Mouse (Mus musculus): ENCODE results near the gene Erich6. TPM values are rescaled to one million over a fixed set of nuclear protein-coding genes. Genes with fewer than 3 reads are reported as not detected.
"Not testable (repeated sequence)": the region's sequence is repeated elsewhere in the genome, so short reads cannot be mapped to it uniquely, and the experiment has no call there.

Erich6 gene
- polyA plus RNA-seq, 1 experiment from 2014 or later, result 0.11 TPM

DNA sequence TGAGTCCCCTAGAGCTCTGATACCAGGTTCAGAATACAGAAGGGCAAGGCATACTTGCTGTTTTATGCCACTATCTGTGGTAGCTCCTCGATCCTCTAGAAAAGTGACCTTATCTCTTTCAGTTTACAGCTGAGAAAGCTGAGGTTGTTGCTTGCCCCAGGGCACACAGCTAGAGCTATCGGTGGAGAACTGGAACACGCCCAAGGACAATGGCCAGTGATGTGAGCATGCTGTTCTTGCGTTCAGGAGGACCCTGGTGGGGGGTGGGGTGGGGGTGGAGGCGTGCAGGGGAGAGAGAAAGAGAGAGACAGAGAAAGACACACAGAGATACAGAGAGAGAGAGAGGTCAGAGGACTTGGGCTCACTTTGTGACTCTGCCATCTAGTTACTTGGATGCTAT is 27.0 kb downstream of the Erich6 start:
- ATAC-seq (replicated peaks; ENCODE audit: low FRiP score, low TSS enrichment, low read depth), result no peak
- Histone ChIP-seq H3K27me3 (replicated peaks; ENCODE audit: control insufficient read depth, insufficient read depth, low read length) (no peaks in the 10 kb centered on the region), H3K4me1 (replicated peaks; ENCODE audit: control insufficient read depth, insufficient read depth, low read length) (no peaks in the 10 kb centered on the region), H3K9me3 (ENCODE audit: control insufficient read depth, low read length) (no peaks in the 10 kb centered on the region), H3K27ac (ENCODE audit: low read depth) (no peak overlapping the region), H3K4me2 (ENCODE audit: low read length) (no peak overlapping the region), H3K36me3 (ENCODE audit: control insufficient read depth, insufficient read depth, low read length) (no peaks in the 10 kb centered on the region), H3K4me3 (ENCODE audit: low read depth, low read length) (no peak overlapping the region), H3K9ac (ENCODE audit: low read length) (no peak overlapping the region)
- 72% methylated on average over 5 of the region's 5 CpGs for WGBS
- peak; percentile 36 for DNase-seq (ENCODE audit: low spot score)

DNA sequence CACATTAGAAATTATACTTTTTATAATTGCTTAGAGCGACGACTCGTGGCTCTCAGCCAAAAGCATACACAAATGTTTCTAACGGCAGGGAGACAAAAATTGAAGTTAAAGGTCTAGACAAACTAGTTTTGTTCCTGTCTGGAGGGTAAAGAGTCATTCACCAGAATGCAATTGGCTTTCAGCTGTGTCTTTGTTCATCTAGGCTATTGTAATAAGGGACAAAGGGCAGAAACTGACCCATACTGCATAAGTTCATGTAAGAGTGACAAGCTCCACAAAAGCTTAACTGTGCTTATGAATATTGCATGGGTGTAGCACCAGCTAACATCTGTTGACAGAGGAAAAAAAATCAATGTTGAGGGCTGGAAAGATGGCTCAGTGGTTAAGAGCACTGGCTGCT is 28.5 kb downstream of the Erich6 start:
- no peaks in the 10 kb centered on the region for H3K36me3 ChIP-seq (ENCODE audit: control insufficient read depth, insufficient read depth, low read length)
- DNase-seq (ENCODE audit: low spot score), result peak; percentile 18
- H3K9ac ChIP-seq (ENCODE audit: low read length), result no peak overlapping the region
- no peak overlapping the region for H3K27ac ChIP-seq (ENCODE audit: low read depth)
- no peaks in the 10 kb centered on the region for H3K27me3 ChIP-seq (replicated peaks; ENCODE audit: control insufficient read depth, insufficient read depth, low read length)
- H3K4me2 ChIP-seq (ENCODE audit: low read length), result no peak overlapping the region
- H3K9me3 ChIP-seq (ENCODE audit: control insufficient read depth, low read length), result no peaks in the 10 kb centered on the region
- WGBS, result 83% methylated on average over 4 of the region's 4 CpGs
- no peaks in the 10 kb centered on the region for H3K4me1 ChIP-seq (replicated peaks; ENCODE audit: control insufficient read depth, insufficient read depth, low read length)
- no peak overlapping the region for H3K4me3 ChIP-seq (ENCODE audit: low read depth, low read length)
- no peak for ATAC-seq (replicated peaks; ENCODE audit: low FRiP score, low TSS enrichment, low read depth)

- no peaks in the 10 kb centered on the region for H3K27me3 ChIP-seq (replicated peaks; ENCODE audit: control insufficient read depth, insufficient read depth, low read length)
- H3K9ac ChIP-seq (ENCODE audit: low read length), result no peak overlapping the region
- DNase-seq (ENCODE audit: low spot score), result no peak
- H3K4me2 ChIP-seq (ENCODE audit: low read length), result no peak overlapping the region
- no peak overlapping the region for H3K4me3 ChIP-seq (ENCODE audit: low read depth, low read length)
- H3K4me1 ChIP-seq (replicated peaks; ENCODE audit: control insufficient read depth, insufficient read depth, low read length), result no peaks in the 10 kb centered on the region
- H3K27ac ChIP-seq (ENCODE audit: low read depth), result no peak overlapping the region
- H3K36me3 ChIP-seq (ENCODE audit: control insufficient read depth, insufficient read depth, low read length), result peaks cover 34% of the 10 kb centered on the region
- ATAC-seq (replicated peaks; ENCODE audit: low FRiP score, low TSS enrichment, low read depth), result no peak
- 39% methylated on average over 5 of the region's 5 CpGs for WGBS
- H3K9me3 ChIP-seq (ENCODE audit: control insufficient read depth, low read length), result 0 out of 2 replicates have a peak, but pooled peaks cover 1% of the 10 kb centered on the region
These were observed 43.4 kb downstream of the Erich6 start for GRCm38 (mm10) chr3:58593623-58594022.

DNA sequence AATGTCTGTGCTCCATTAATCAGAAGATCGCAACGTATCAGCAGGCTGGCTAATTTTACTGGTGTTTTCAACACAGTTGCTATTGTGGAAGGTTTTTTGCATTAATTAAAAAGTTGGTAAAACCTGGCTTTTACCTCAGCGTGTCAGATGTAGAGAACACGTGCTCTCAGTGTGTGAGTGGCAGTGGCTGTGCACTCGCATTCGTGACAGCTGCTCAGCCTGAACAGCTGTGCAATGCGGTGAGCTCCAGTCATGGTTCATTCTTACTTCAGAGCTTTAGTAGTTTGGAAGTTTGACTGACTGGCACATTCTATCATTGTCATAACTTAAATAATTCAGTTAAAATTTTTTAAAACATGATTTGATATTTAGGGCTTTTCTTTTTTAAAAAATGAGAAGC is 44.3 kb downstream of the Erich6 start:
- not testable (repeated sequence) for H3K4me1 ChIP-seq (replicated peaks; ENCODE audit: control insufficient read depth, insufficient read depth, low read length); H3K9me3 ChIP-seq (ENCODE audit: control insufficient read depth, low read length); DNase-seq (ENCODE audit: low spot score); H3K27ac ChIP-seq (ENCODE audit: low read depth); H3K4me2 ChIP-seq (ENCODE audit: low read length); H3K4me3 ChIP-seq (ENCODE audit: low read depth, low read length); ATAC-seq (replicated peaks; ENCODE audit: low FRiP score, low TSS enrichment, low read depth); H3K27me3 ChIP-seq (replicated peaks; ENCODE audit: control insufficient read depth, insufficient read depth, low read length); H3K9ac ChIP-seq (ENCODE audit: low read length)
- peaks cover 43% of the 10 kb centered on the region for H3K36me3 ChIP-seq (ENCODE audit: control insufficient read depth, insufficient read depth, low read length)
- WGBS, result 76% methylated on average over 7 of the region's 7 CpGs

GRCm38 (mm10) chr3:58590544-58590943 is 46.5 kb downstream of the Erich6 start:
- H3K27me3 ChIP-seq (replicated peaks; ENCODE audit: control insufficient read depth, insufficient read depth, low read length); H3K9me3 ChIP-seq (ENCODE audit: control insufficient read depth, low read length); H3K27ac ChIP-seq (ENCODE audit: low read depth); DNase-seq (ENCODE audit: low spot score); ATAC-seq (replicated peaks; ENCODE audit: low FRiP score, low TSS enrichment, low read depth); H3K4me1 ChIP-seq (replicated peaks; ENCODE audit: control insufficient read depth, insufficient read depth, low read length); H3K4me2 ChIP-seq (ENCODE audit: low read length); H3K9ac ChIP-seq (ENCODE audit: low read length); H3K4me3 ChIP-seq (ENCODE audit: low read depth, low read length): not testable (repeated sequence)
- whole genome bisulfite sequencing, result 85% methylated on average over 4 of the region's 4 CpGs
- H3K36me3 ChIP-seq (ENCODE audit: control insufficient read depth, insufficient read depth, low read length), result peaks cover 62% of the 10 kb centered on the region

DNA sequence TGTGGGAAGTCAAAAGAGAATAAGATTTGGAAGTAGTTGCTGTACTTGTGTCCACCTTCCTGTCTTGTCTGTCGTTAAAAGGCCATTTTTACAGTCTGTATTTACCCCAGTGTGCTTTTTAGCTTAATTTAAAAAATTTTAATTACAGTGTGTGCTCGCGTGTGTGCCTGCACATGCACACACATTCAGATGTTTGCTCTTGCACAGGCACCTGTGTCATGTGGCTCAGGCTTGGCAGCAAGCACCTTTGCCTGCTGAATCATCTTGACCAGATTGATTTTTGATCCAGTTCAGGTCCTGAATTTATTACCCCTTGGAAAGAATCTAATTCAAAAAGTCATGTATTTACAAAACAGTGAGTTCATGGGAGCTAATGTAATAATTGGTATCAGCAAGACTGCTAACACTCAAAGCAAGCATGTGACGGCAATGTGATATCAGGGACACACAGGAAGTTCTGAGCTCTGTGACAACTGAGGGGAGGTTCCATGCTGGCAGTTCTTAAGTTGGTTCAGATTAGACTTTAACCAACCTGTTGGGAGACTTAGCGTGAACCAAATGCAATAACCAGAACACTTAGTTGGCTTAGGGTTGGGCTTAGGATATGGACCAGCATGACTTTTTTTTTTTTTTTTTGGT is 54.1 kb downstream of the Erich6 start:
- Histone ChIP-seq H3K27me3 (replicated peaks; ENCODE audit: control insufficient read depth, insufficient read depth, low read length) (no peaks in the 10 kb centered on the region), H3K9me3 (ENCODE audit: control insufficient read depth, low read length) (no peaks in the 10 kb centered on the region), H3K4me1 (replicated peaks; ENCODE audit: control insufficient read depth, insufficient read depth, low read length) (peaks cover 9% of the 10 kb centered on the region; the same call in 1 of the 2 replicates), H3K4me3 (ENCODE audit: low read depth, low read length) (no peak overlapping the region), H3K9ac (ENCODE audit: low read length) (no peak overlapping the region), H3K36me3 (ENCODE audit: control insufficient read depth, insufficient read depth, low read length) (peaks cover 27% of the 10 kb centered on the region), H3K27ac (ENCODE audit: low read depth) (no peak overlapping the region), H3K4me2 (ENCODE audit: low read length) (no peak overlapping the region)
- ATAC-seq (replicated peaks; ENCODE audit: low FRiP score, low TSS enrichment, low read depth) (no peak), DNase-seq (ENCODE audit: low spot score) (no peak)
- WGBS, result 88% methylated on average over 5 of the region's 5 CpGs

- H3K27ac ChIP-seq (ENCODE audit: low read depth), result no peak overlapping the region
- H3K4me1 ChIP-seq (replicated peaks; ENCODE audit: control insufficient read depth, insufficient read depth, low read length), result peaks cover 13% of the 10 kb centered on the region; the same call in 1 of the 2 replicates
- no peaks in the 10 kb centered on the region for H3K27me3 ChIP-seq (replicated peaks; ENCODE audit: control insufficient read depth, insufficient read depth, low read length)
- no peak overlapping the region for H3K4me3 ChIP-seq (ENCODE audit: low read depth, low read length)
- 79% methylated on average over 5 of the region's 5 CpGs for WGBS
- peaks cover 21% of the 10 kb centered on the region for H3K36me3 ChIP-seq (ENCODE audit: control insufficient read depth, insufficient read depth, low read length)
- no peak for DNase-seq (ENCODE audit: low spot score)
- no peaks in the 10 kb centered on the region for H3K9me3 ChIP-seq (ENCODE audit: control insufficient read depth, low read length)
- no peak overlapping the region for H3K4me2 ChIP-seq (ENCODE audit: low read length)
- H3K9ac ChIP-seq (ENCODE audit: low read length), result no peak overlapping the region
- ATAC-seq (replicated peaks; ENCODE audit: low FRiP score, low TSS enrichment, low read depth), result no peak
These were observed 54.7 kb downstream of the Erich6 start for GRCm38 (mm10) chr3:58582297-58582696.

DNA sequence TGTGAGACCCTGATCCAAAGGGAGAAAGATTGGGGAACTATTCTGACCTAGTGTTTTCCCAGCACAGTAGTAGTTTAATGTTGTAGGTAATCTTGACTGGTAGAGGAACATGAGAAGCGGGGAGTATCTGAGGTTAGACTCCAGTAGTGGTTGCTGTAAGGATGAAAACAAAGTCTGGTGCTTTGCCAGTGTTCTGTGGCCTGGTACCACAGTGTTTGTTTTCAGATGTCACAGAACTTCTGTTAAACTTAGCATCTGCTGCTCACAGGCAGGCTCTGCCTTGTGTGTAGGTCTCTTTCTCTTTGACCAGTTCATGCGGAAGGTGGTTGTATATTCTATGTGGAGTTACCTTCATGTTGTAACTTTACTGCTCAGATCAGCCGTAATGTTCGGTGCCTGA is 55.5 kb downstream of the Erich6 start:
- Histone ChIP-seq H3K27me3 (replicated peaks; ENCODE audit: control insufficient read depth, insufficient read depth, low read length) (no peaks in the 10 kb centered on the region), H3K4me3 (ENCODE audit: low read depth, low read length) (no peak overlapping the region), H3K9ac (ENCODE audit: low read length) (no peak overlapping the region), H3K4me2 (ENCODE audit: low read length) (no peak overlapping the region), H3K4me1 (replicated peaks; ENCODE audit: control insufficient read depth, insufficient read depth, low read length) (peaks cover 13% of the 10 kb centered on the region; the same call in 1 of the 2 replicates), H3K36me3 (ENCODE audit: control insufficient read depth, insufficient read depth, low read length) (peaks cover 15% of the 10 kb centered on the region), H3K9me3 (ENCODE audit: control insufficient read depth, low read length) (no peaks in the 10 kb centered on the region), H3K27ac (ENCODE audit: low read depth) (no peak overlapping the region)
- WGBS, result 78% methylated on average over 4 of the region's 4 CpGs
- DNase-seq (ENCODE audit: low spot score), result no peak
- no peak for ATAC-seq (replicated peaks; ENCODE audit: low FRiP score, low TSS enrichment, low read depth)

- peak overlapping the region; percentile 100; the same call in 1 of the 2 replicates for H3K27ac ChIP-seq (ENCODE audit: low read depth)
- WGBS, result 10% methylated on average over 8 of the region's 8 CpGs
These were observed 59.4 kb downstream of the Erich6 start for GRCm38 (mm10) chr3:58577506-58578050.

More at GRCm38 (mm10) chr3:58577506-58578050, 59.4 kb downstream of the Erich6 start:
- no peaks in the 10 kb centered on the region for H3K9me3 ChIP-seq (ENCODE audit: control insufficient read depth, low read length)
- peak overlapping the region; percentile 87 for H3K4me2 ChIP-seq (ENCODE audit: low read length)
- peaks cover 13% of the 10 kb centered on the region; the same call in 1 of the 2 replicates for H3K4me1 ChIP-seq (replicated peaks; ENCODE audit: control insufficient read depth, insufficient read depth, low read length)
- DNase-seq (ENCODE audit: low spot score), result no peak
- no peaks in the 10 kb centered on the region for H3K27me3 ChIP-seq (replicated peaks; ENCODE audit: control insufficient read depth, insufficient read depth, low read length)
- peak overlapping the region; percentile 99 for H3K9ac ChIP-seq (ENCODE audit: low read length)
- peak overlapping the region; percentile 89 for H3K4me3 ChIP-seq (ENCODE audit: low read depth, low read length)
- peaks cover 5% of the 10 kb centered on the region; the same call in 1 of the 2 replicates for H3K36me3 ChIP-seq (ENCODE audit: control insufficient read depth, insufficient read depth, low read length)
- no peak for ATAC-seq (replicated peaks; ENCODE audit: low FRiP score, low TSS enrichment, low read depth)

Measured in intestine, embryonic 14.5 days (tissue).